Mouse (Mus musculus) midbrain, postnatal 0 days (tissue): ENCODE results near the gene Aga. TPM values are rescaled to one million over a fixed set of nuclear protein-coding genes. Genes with fewer than 3 reads are reported as not detected.

Experiments used
- ATAC-seq: fragments of 200-750 bp; cut with Nextera tagmentation; 2 replicates; pipeline ENCODE4 v1.8.0; 2017; ENCODE audit warnings: moderate number of reproducible peaks, mild to moderate bottlenecking, moderate TSS enrichment, moderate library complexity; ENCODE audit not compliant: low FRiP score
- DNase-seq: peaks from one replicate; pipeline ENCODE4 v3.0.0-alpha.2; 2015; ENCODE audit warnings: low spot score
- H3K27ac ChIP-seq: fragments of 300-500 bp; sonication (generic); 2 replicates; pipeline ENCODE4 v1.5.1; 2014; ENCODE audit warnings: low read depth, mild to moderate bottlenecking, low read length, mixed read lengths
- H3K27me3 ChIP-seq: fragments of 300-500 bp; sonication (generic); 2 replicates; pipeline ENCODE4 v1.6.1; 2014; ENCODE audit warnings: low read length, control low read depth, mixed read lengths; ENCODE audit not compliant: insufficient read depth
- H3K36me3 ChIP-seq: fragments of 300-500 bp; sonication (generic); 2 replicates; pipeline ENCODE4 v1.6.1; 2014; ENCODE audit warnings: low read length, control low read depth, mixed read lengths; ENCODE audit not compliant: insufficient read depth
- H3K4me1 ChIP-seq: fragments of 300-500 bp; sonication (generic); 2 replicates; pipeline ENCODE4 v1.6.1; 2014; ENCODE audit warnings: mild to moderate bottlenecking, control low read depth, antibody characterized with exemption, low read length, mixed read lengths; ENCODE audit not compliant: insufficient read depth
- H3K4me2 ChIP-seq: fragments of 300-500 bp; sonication (generic); 2 replicates; pipeline ENCODE4 v1.6.1; 2014; ENCODE audit warnings: low read depth, mild to moderate bottlenecking, low read length, mixed read lengths; ENCODE audit not compliant: poor library complexity, severe bottlenecking
- H3K4me3 ChIP-seq: fragments of 300-500 bp; sonication (generic); 2 replicates; pipeline ENCODE4 v1.5.1; 2014; ENCODE audit warnings: low read depth, mild to moderate bottlenecking, low read length, moderate library complexity
- H3K9ac ChIP-seq: fragments of 300-500 bp; sonication (generic); replicated peaks from 2 replicates; pipeline ENCODE4 v1.6.1; 2014; ENCODE audit warnings: mild to moderate bottlenecking, low read length, moderate library complexity, mixed read lengths; ENCODE audit not compliant: poor library complexity, severe bottlenecking
- H3K9me3 ChIP-seq: fragments of 300-500 bp; sonication (generic); 2 replicates; pipeline ENCODE4 v1.6.1; 2016; ENCODE audit warnings: low read length, control low read depth
- CTCF ChIP-seq: IDR thresholded peaks from 2 replicates; pipeline ENCODE4 v1.5.1; 2016; ENCODE audit warnings: antibody characterized with exemption, mild to moderate bottlenecking
- WGBS: fragments of 180-500 bp; shearing (Covaris S2); extraction: QIAGEN DNeasy Blood & Tissue Kit; methylation state at CpG from one replicate; pipeline ENCODE4 v1.1.7; 2014; 5-methylcytosine and 5-hydroxymethylcytosine counted together
- polyA plus RNA-seq: library from polyadenylated mRNA; unstranded; fragments of >200 nt; fragmentation: Nextera tagmentation; extraction: Ambion mirVana; gene quantifications from 2 replicates; pipeline ENCODE4 v1.2.1, GENCODE M21; 2015
- total RNA-seq: library from RNA; depleted of rRNA; stranded (reverse); fragments of >200 nt; gene quantifications from 2 replicates; pipeline ENCODE4 v1.2.3, GENCODE M21; 2014; rRNA removed

Gene Aga
- total and polyA plus RNA-seq, 2 experiments from 2014 or later, result 12.3 to 16.8 TPM

DNA sequence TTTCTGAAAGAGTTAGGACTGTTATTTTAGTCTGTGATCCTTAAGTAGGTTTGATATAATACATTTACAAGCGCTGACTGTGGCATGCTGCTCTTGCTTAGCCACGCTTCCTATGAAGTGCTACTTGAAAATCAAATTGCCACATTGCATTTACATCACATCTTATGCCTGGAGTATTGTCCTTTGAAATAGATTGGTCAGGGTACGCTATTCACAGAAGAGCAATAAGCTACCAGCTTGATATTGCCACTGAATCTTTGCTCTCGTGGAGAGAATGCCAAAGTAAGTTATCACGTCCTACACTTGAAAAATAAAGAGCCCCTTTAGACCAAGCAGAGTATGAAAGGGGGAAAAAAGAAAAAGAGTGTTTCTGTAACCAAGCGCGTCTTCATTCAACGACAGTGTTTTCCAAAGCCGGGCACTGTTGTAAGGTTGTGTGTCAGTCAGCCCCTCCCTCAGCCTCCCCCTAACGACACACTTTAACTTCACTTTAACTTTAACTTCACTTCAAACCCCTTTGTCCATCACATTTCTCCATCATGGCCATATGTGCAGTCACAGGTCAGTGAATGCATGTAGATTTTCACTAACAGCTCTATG lies 51.0 kb downstream of the Aga start:
- H3K4me1 ChIP-seq, result no peaks in the 10 kb centered on the region
- H3K36me3 ChIP-seq, result no peaks in the 10 kb centered on the region
- no peaks in the 10 kb centered on the region for H3K9me3 ChIP-seq
- H3K4me2 ChIP-seq, result no peak overlapping the region
- H3K27me3 ChIP-seq, result no peaks in the 10 kb centered on the region
- 19% methylated on average over 10 of the region's 10 CpGs for WGBS
- H3K4me3 ChIP-seq, result no peak overlapping the region
- ATAC-seq (no peak), DNase-seq (no peak)
- no peak overlapping the region for H3K27ac ChIP-seq
- H3K9ac ChIP-seq, result no peak overlapping the region
- no peak for TF ChIP-seq CTCF

GRCm38 (mm10) chr8:53566223-53566622 lies 54.7 kb downstream of the Aga start:
- no peak overlapping the region for H3K4me2 ChIP-seq
- no peaks in the 10 kb centered on the region for H3K4me1 ChIP-seq
- WGBS, result 85% methylated on average over 6 of the region's 6 CpGs
- no peak for ATAC-seq
- H3K27ac ChIP-seq, result no peak overlapping the region
- TF ChIP-seq CTCF, result no peak
- DNase-seq, result no peak
- no peaks in the 10 kb centered on the region for H3K9me3 ChIP-seq
- H3K9ac ChIP-seq, result no peak overlapping the region
- H3K4me3 ChIP-seq, result no peak overlapping the region
- no peaks in the 10 kb centered on the region for H3K27me3 ChIP-seq
- H3K36me3 ChIP-seq, result no peaks in the 10 kb centered on the region

Other genes starting within 250 kb of the Aga start
- 0.66 and 5.2 TPM in 2 replicates for gene Neil3, start 127.3 kb downstream of the Aga start, total RNA-seq
- gene Neil3, start 127.3 kb downstream of the Aga start, polyA plus RNA-seq, result 1.9 and 2.0 TPM in 2 replicates